Mouse (Mus musculus) liver, embryonic 14.5 days (tissue): Measurements from ENCODE around the gene Rasef. TPM values are rescaled to one million over a fixed set of nuclear protein-coding genes. Genes with fewer than 3 reads are reported as not detected.

ENCODE experiments used
- polyA plus RNA-seq, 2 experiments: library from polyadenylated mRNA; depleted of rRNA in 1 of 2; stranded (reverse) in 1 of 2; unstranded in 1 of 2; fragments of >200 nt; fragmentation: Nextera tagmentation in 1 of 2; extraction: Ambion mirVana in 1 of 2; gene quantifications; 2 replicates each; pipeline versions ENCODE4 v1.2.1 to v1.2.3; 2012 to 2014

Rasef gene
- polyA plus RNA-seq, 2 experiments: not detected

Other genes starting within 250 kb of the Rasef start
- not detected in 2 replicates for gene Gm11238, start 183.1 kb downstream of the Rasef start, polyA plus RNA-seq (2012; rRNA removed)
- gene Gm11238, start 183.1 kb downstream of the Rasef start, polyA plus RNA-seq (2014; fragmentation: Nextera tagmentation; extraction: Ambion mirVana): not detected in 2 replicates
- not detected in 2 replicates for gene Gm11237, start 168.0 kb downstream of the Rasef start, polyA plus RNA-seq (2012; rRNA removed)
- gene Gm11237, start 168.0 kb downstream of the Rasef start, polyA plus RNA-seq (2014; fragmentation: Nextera tagmentation; extraction: Ambion mirVana): not detected in 2 replicates
- gene Gm11236, start 152.9 kb downstream of the Rasef start, polyA plus RNA-seq (2012; rRNA removed): not detected in 2 replicates
- gene Gm11236, start 152.9 kb downstream of the Rasef start, polyA plus RNA-seq (2014; fragmentation: Nextera tagmentation; extraction: Ambion mirVana): not detected in 2 replicates
- gene Gm11239, start 122.6 kb downstream of the Rasef start, polyA plus RNA-seq (2012; rRNA removed): not detected in 2 replicates
- gene Gm11239, start 122.6 kb downstream of the Rasef start, polyA plus RNA-seq (2014; fragmentation: Nextera tagmentation; extraction: Ambion mirVana): not detected in 2 replicates
- gene Gm428, start 107.5 kb downstream of the Rasef start, polyA plus RNA-seq (2012; rRNA removed): not detected in 2 replicates
- gene Gm428, start 107.5 kb downstream of the Rasef start, polyA plus RNA-seq (2014; fragmentation: Nextera tagmentation; extraction: Ambion mirVana): not detected in 2 replicates
- gene Gm11758, start 85.3 kb upstream of the Rasef start, polyA plus RNA-seq (2012; rRNA removed): not detected in 2 replicates
- gene Gm11758, start 85.3 kb upstream of the Rasef start, polyA plus RNA-seq (2014; fragmentation: Nextera tagmentation; extraction: Ambion mirVana): not detected in 2 replicates
- gene Gm11757, start 100.1 kb upstream of the Rasef start, polyA plus RNA-seq (2012; rRNA removed): not detected in 2 replicates
- not detected in 2 replicates for gene Gm11757, start 100.1 kb upstream of the Rasef start, polyA plus RNA-seq (2014; fragmentation: Nextera tagmentation; extraction: Ambion mirVana)
- not detected in 2 replicates for gene Gm13871, start 115.0 kb upstream of the Rasef start, polyA plus RNA-seq (2012; rRNA removed)
- gene Gm13871, start 115.0 kb upstream of the Rasef start, polyA plus RNA-seq (2014; fragmentation: Nextera tagmentation; extraction: Ambion mirVana): not detected in 2 replicates
- not detected in 2 replicates for gene Gm11756, start 129.8 kb upstream of the Rasef start, polyA plus RNA-seq (2012; rRNA removed)
- gene Gm11756, start 129.8 kb upstream of the Rasef start, polyA plus RNA-seq (2014; fragmentation: Nextera tagmentation; extraction: Ambion mirVana): not detected in 2 replicates
- not detected in 2 replicates for gene 2310002L09Rik, start 159.9 kb upstream of the Rasef start, polyA plus RNA-seq (2012; rRNA removed)
- not detected in 2 replicates for gene 2310002L09Rik, start 159.9 kb upstream of the Rasef start, polyA plus RNA-seq (2014; fragmentation: Nextera tagmentation; extraction: Ambion mirVana)
- 0.02 TPM in 2 replicates for gene Frmd3, start 222.4 kb upstream of the Rasef start, polyA plus RNA-seq (2012; rRNA removed)
- gene Frmd3, start 222.4 kb upstream of the Rasef start, polyA plus RNA-seq (2014; fragmentation: Nextera tagmentation; extraction: Ambion mirVana): 0.11 TPM in 1 of 2 replicates, not detected in the other